Mouse (Mus musculus): ENCODE data around the gene Treml2. TPM values are rescaled to one million over a fixed set of nuclear protein-coding genes. Genes with fewer than 3 reads are reported as not detected.
"Not testable (repeated sequence)": the region's sequence is repeated elsewhere in the genome, so short reads cannot be mapped to it uniquely, and the experiment has no call there.

Treml2 gene
- polyA plus RNA-seq, 1 experiment from 2014 or later: 0.09 TPM

GRCm38 (mm10) chr17:48352976-48353375 lies 53.7 kb downstream of the Treml2 start:
- not testable (repeated sequence) for ATAC-seq (ENCODE audit: low FRiP score); H3K4me1 ChIP-seq (replicated peaks; ENCODE audit: control insufficient read depth, insufficient read depth, low read length); H3K27ac ChIP-seq; H3K9ac ChIP-seq; H3K4me2 ChIP-seq (replicated peaks); H3K4me3 ChIP-seq (replicated peaks; ENCODE audit: low read length); H3K36me3 ChIP-seq (replicated peaks; ENCODE audit: control insufficient read depth, insufficient read depth); H3K9me3 ChIP-seq (ENCODE audit: control insufficient read depth, low read length); DNase-seq (ENCODE audit: low spot score); H3K27me3 ChIP-seq (ENCODE audit: control insufficient read depth, insufficient read depth, low read length)
- WGBS: 68% methylated on average over 7 of the region's 7 CpGs

DNA sequence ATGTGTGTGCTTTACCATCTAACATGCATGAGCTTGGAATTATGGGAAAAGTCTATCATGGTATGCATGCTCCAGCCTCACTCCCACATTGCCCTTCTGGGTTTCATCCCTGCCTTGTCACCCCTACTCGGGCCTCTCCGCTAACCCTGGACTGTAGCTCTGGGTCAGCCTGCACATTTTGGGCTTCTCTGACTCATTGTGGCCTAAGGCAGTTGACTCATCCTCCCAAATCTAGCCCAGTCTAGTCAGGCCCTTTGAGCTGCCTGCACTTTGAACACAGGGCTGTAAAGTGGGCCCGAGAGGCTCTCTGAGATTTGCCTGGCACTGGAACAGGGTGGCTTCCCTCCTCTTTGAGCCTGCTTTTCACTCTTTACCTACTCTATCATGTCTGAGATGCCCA lies 56.5 kb downstream of the Treml2 start:
- Histone ChIP-seq H3K27me3 (ENCODE audit: control insufficient read depth, insufficient read depth, low read length) (no peaks in the 10 kb centered on the region), H3K4me3 (replicated peaks; ENCODE audit: low read length) (no peak overlapping the region), H3K4me2 (replicated peaks) (no peak overlapping the region), H3K4me1 (replicated peaks; ENCODE audit: control insufficient read depth, insufficient read depth, low read length) (no peaks in the 10 kb centered on the region), H3K27ac (no peak overlapping the region), H3K36me3 (replicated peaks; ENCODE audit: control insufficient read depth, insufficient read depth) (no peaks in the 10 kb centered on the region), H3K9me3 (ENCODE audit: control insufficient read depth, low read length) (no peaks in the 10 kb centered on the region), H3K9ac (no peak overlapping the region)
- WGBS: 95% methylated on average over 3 of the region's 3 CpGs
- DNase-seq (ENCODE audit: low spot score) (no peak), ATAC-seq (ENCODE audit: low FRiP score) (no peak)

DNA sequence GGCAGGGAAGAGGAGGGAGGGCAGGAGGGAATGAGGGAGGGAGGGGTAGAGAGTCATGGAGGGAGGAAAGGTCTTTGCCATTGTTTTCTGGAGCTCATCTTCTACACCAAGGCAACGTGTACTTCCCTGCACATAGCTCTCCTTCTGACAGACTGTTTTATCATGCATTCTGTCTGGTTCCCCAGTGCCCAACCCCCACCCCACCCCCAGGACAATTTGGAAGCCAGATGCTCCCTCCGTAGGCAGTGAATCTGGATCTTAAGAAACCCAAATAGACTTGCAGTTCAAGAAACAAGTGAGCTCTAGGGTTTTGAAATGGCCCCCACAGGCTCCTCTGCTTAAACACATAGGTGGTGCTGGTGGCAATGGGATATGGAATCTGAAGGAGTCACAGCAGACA lies 58.6 kb downstream of the Treml2 start:
- Histone ChIP-seq H3K4me1 (replicated peaks; ENCODE audit: control insufficient read depth, insufficient read depth, low read length) (no peaks in the 10 kb centered on the region; the same call in 1 of the 2 replicates), H3K36me3 (replicated peaks; ENCODE audit: control insufficient read depth, insufficient read depth) (no peaks in the 10 kb centered on the region), H3K9ac (no peak overlapping the region), H3K4me2 (replicated peaks) (no peak overlapping the region), H3K9me3 (ENCODE audit: control insufficient read depth, low read length) (no peaks in the 10 kb centered on the region), H3K27me3 (ENCODE audit: control insufficient read depth, insufficient read depth, low read length) (no peaks in the 10 kb centered on the region), H3K27ac (no peak overlapping the region), H3K4me3 (replicated peaks; ENCODE audit: low read length) (no peak overlapping the region)
- WGBS: 39% methylated on average over 2 of the region's 2 CpGs
- ATAC-seq (ENCODE audit: low FRiP score) (no peak), DNase-seq (ENCODE audit: low spot score) (no peak)

GRCm38 (mm10) chr17:48359616-48360015 lies 60.3 kb downstream of the Treml2 start, which contains the start of gene Treml1:
Gene Treml1, plus strand, starts transcription at chr17:48359916.
- Histone ChIP-seq H3K36me3 (replicated peaks; ENCODE audit: control insufficient read depth, insufficient read depth) (no peaks in the 10 kb centered on the region), H3K4me1 (replicated peaks; ENCODE audit: control insufficient read depth, insufficient read depth, low read length) (no peaks in the 10 kb centered on the region; the same call in 1 of the 2 replicates), H3K27me3 (ENCODE audit: control insufficient read depth, insufficient read depth, low read length) (no peaks in the 10 kb centered on the region), H3K4me3 (replicated peaks; ENCODE audit: low read length) (no peak within 1 kb of the TSS), H3K9me3 (ENCODE audit: control insufficient read depth, low read length) (no peaks in the 10 kb centered on the region), H3K27ac (no peak within 1 kb of the TSS), H3K4me2 (replicated peaks) (no peak within 1 kb of the TSS), H3K9ac (no peak within 1 kb of the TSS)
- no peak for ATAC-seq (ENCODE audit: low FRiP score)
- DNase-seq (ENCODE audit: low spot score): no peak
- 83% methylated on average over 7 of the region's 7 CpGs for WGBS

- no peaks in the 10 kb centered on the region; the same call in 1 of the 2 replicates for H3K4me1 ChIP-seq (replicated peaks; ENCODE audit: control insufficient read depth, insufficient read depth, low read length)
- ATAC-seq (ENCODE audit: low FRiP score) (no peak), DNase-seq (ENCODE audit: low spot score) (no peak)
- no peak overlapping the region for H3K27ac ChIP-seq
- no peak overlapping the region for H3K4me3 ChIP-seq (replicated peaks; ENCODE audit: low read length)
- no peak overlapping the region for H3K4me2 ChIP-seq (replicated peaks)
- no peaks in the 10 kb centered on the region for H3K9me3 ChIP-seq (ENCODE audit: control insufficient read depth, low read length)
- H3K9ac ChIP-seq: no peak overlapping the region
- H3K27me3 ChIP-seq (ENCODE audit: control insufficient read depth, insufficient read depth, low read length): no peaks in the 10 kb centered on the region
- H3K36me3 ChIP-seq (replicated peaks; ENCODE audit: control insufficient read depth, insufficient read depth): no peaks in the 10 kb centered on the region
- 88% methylated on average over 4 of the region's 4 CpGs for WGBS
These were observed 61.2 kb downstream of the Treml2 start for GRCm38 (mm10) chr17:48360462-48360861.

Other genes starting within 250 kb of the Treml2 start
- gene 1700067P10Rik, start 210.2 kb upstream of the Treml2 start, polyA plus RNA-seq (2014; fragmentation: Nextera tagmentation; extraction: Ambion mirVana): 0.18 TPM in 1 of 2 replicates, not detected in the other
- gene 9830107B12Rik, start 153.2 kb upstream of the Treml2 start, polyA plus RNA-seq (2014; fragmentation: Nextera tagmentation; extraction: Ambion mirVana): not detected in 2 replicates
- gene A530064D06Rik, start 132.2 kb upstream of the Treml2 start, polyA plus RNA-seq (2014; fragmentation: Nextera tagmentation; extraction: Ambion mirVana): not detected in 2 replicates
- gene Trem1, start 66.7 kb upstream of the Treml2 start, polyA plus RNA-seq (2014; fragmentation: Nextera tagmentation; extraction: Ambion mirVana): not detected in 2 replicates
- gene Trem3, start 51.7 kb upstream of the Treml2 start, polyA plus RNA-seq (2014; fragmentation: Nextera tagmentation; extraction: Ambion mirVana): not detected in 2 replicates
- 0.44 TPM in 1 of 2 replicates, not detected in the other for gene Treml4, start 35.2 kb upstream of the Treml2 start, polyA plus RNA-seq (2014; fragmentation: Nextera tagmentation; extraction: Ambion mirVana)
- gene B430306N03Rik, start 16.6 kb downstream of the Treml2 start, polyA plus RNA-seq (2014; fragmentation: Nextera tagmentation; extraction: Ambion mirVana): 0.05 and 0.18 TPM in 2 replicates
- gene Trem2, start 46.9 kb downstream of the Treml2 start, polyA plus RNA-seq (2014; fragmentation: Nextera tagmentation; extraction: Ambion mirVana): 4.0 and 4.8 TPM in 2 replicates
- 0.37 and 0.60 TPM in 2 replicates for gene Treml1, start 60.4 kb downstream of the Treml2 start, polyA plus RNA-seq (2014; fragmentation: Nextera tagmentation; extraction: Ambion mirVana)
- 16.4 and 16.5 TPM in 2 replicates for gene Nfya, start 110.4 kb downstream of the Treml2 start, polyA plus RNA-seq (2014; fragmentation: Nextera tagmentation; extraction: Ambion mirVana)
- gene Oard1, start 110.5 kb downstream of the Treml2 start, polyA plus RNA-seq (2014; fragmentation: Nextera tagmentation; extraction: Ambion mirVana): 36.2 and 36.3 TPM in 2 replicates
- gene Apobec2, start 133.4 kb downstream of the Treml2 start, polyA plus RNA-seq (2014; fragmentation: Nextera tagmentation; extraction: Ambion mirVana): 0.52 and 0.63 TPM in 2 replicates
- gene Tspo2, start 152.0 kb downstream of the Treml2 start, polyA plus RNA-seq (2014; fragmentation: Nextera tagmentation; extraction: Ambion mirVana): 1.0 and 1.2 TPM in 2 replicates
- gene Unc5cl, start 155.4 kb downstream of the Treml2 start, polyA plus RNA-seq (2014; fragmentation: Nextera tagmentation; extraction: Ambion mirVana): 0.37 and 0.42 TPM in 2 replicates